Comparison of ENCODE assay signal across 8 mouse cellular contexts in the genomic region with DNA sequence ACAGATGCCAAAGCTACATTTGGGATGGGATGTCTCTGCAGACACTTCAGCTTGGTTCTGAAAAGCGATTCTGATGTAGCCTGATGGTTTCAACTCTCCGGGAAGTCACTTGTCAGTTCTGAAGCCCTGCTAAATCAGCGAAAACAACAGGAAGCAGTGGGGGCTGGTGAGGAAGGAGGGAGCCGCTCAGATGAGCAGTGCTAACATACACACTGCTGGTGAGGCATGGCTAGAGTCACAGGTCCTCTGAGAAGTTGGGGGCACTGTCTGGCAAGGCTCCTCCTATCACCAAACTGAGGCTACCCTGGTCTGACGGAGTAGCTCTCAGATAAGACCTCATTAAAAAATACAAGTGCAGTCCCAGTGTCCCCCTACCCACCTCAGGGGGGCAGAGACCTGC.
A peak's percentile ranks its signal among the peaks of the same experiment; 100 is the strongest.
DNase-seq lines count a peak whose midpoint lies in the region; ATAC-seq lines count a peak whose summit lies in the region.

No protein-coding gene starts in this region.

- H3K4me2 ChIP-seq in hindbrain, embryonic 12.5 days (replicated peaks): no peak overlapping the region
- H3K4me2 ChIP-seq in hindbrain, embryonic 13.5 days: no peak overlapping the region
- peak overlapping the region; percentile 61; the same call in 1 of the 2 replicates for H3K4me2 ChIP-seq in hindbrain, embryonic 15.5 days
- peak overlapping the region; percentile 56; the same call in 1 of the 2 replicates for H3K4me2 ChIP-seq in midbrain, embryonic 14.5 days (ENCODE audit: low read length)

- H3K9me3 ChIP-seq in hindbrain, embryonic 12.5 days (replicated peaks): no peaks in the 10 kb centered on the region
- H3K9me3 ChIP-seq in hindbrain, embryonic 13.5 days: no peaks in the 10 kb centered on the region
- H3K9me3 ChIP-seq in hindbrain, embryonic 15.5 days: no peaks in the 10 kb centered on the region
- no peaks in the 10 kb centered on the region for H3K9me3 ChIP-seq in midbrain, embryonic 14.5 days (ENCODE audit: control insufficient read depth, low read length)

- no peak overlapping the region for H3K4me3 ChIP-seq in hindbrain, embryonic 12.5 days
- H3K4me3 ChIP-seq in hindbrain, embryonic 13.5 days: no peak overlapping the region
- H3K4me3 ChIP-seq in hindbrain, embryonic 15.5 days: no peak overlapping the region
- H3K4me3 ChIP-seq in midbrain, embryonic 14.5 days (replicated peaks; ENCODE audit: low read depth, low read length): no peak overlapping the region

- H3K9ac ChIP-seq in hindbrain, embryonic 12.5 days: no peak overlapping the region
- no peak overlapping the region for H3K9ac ChIP-seq in hindbrain, embryonic 13.5 days
- no peak overlapping the region for H3K9ac ChIP-seq in hindbrain, embryonic 15.5 days
- no peak overlapping the region for H3K9ac ChIP-seq in midbrain, embryonic 14.5 days (replicated peaks; ENCODE audit: low read length)

- ATAC-seq in hindbrain, embryonic 12.5 days (ENCODE audit: low FRiP score): 0 out of 2 replicates have a peak, but pooled peaks have one; percentile 56
- no peak for ATAC-seq in hindbrain, embryonic 13.5 days (ENCODE audit: low FRiP score)
- no peak for ATAC-seq in hindbrain, embryonic 15.5 days (ENCODE audit: low FRiP score, low read depth)
- ATAC-seq in midbrain, embryonic 14.5 days (ENCODE audit: low FRiP score, low TSS enrichment): no peak

- H3K36me3 ChIP-seq in hindbrain, embryonic 12.5 days: no peaks in the 10 kb centered on the region
- H3K36me3 ChIP-seq in hindbrain, embryonic 13.5 days: no peaks in the 10 kb centered on the region
- no peaks in the 10 kb centered on the region for H3K36me3 ChIP-seq in hindbrain, embryonic 15.5 days
- no peaks in the 10 kb centered on the region for H3K36me3 ChIP-seq in midbrain, embryonic 14.5 days (ENCODE audit: control insufficient read depth, insufficient read depth, low read length)

- no peak overlapping the region for H3K27ac ChIP-seq in hindbrain, embryonic 12.5 days
- no peak overlapping the region for H3K27ac ChIP-seq in hindbrain, embryonic 13.5 days
- H3K27ac ChIP-seq in hindbrain, embryonic 15.5 days (replicated peaks): no peak overlapping the region
- no peak overlapping the region; the same call in 1 of the 2 replicates for H3K27ac ChIP-seq in midbrain, embryonic 14.5 days (replicated peaks; ENCODE audit: low read depth, low read length)

- WGBS in hindbrain, embryonic 12.5 days: 17% methylated on average over 5 of the region's 5 CpGs
- 18% methylated on average over 5 of the region's 5 CpGs for WGBS in hindbrain, embryonic 13.5 days
- WGBS in hindbrain, embryonic 15.5 days: 24% methylated on average over 5 of the region's 5 CpGs
- WGBS in midbrain, embryonic 14.5 days: 17% methylated on average over 5 of the region's 5 CpGs

- peak; percentile 26 for DNase-seq in c-Kit-positive CD71-negative TER-119-negative erythroid progenitor cells, embryonic 14.5 days (ENCODE audit: low read depth)
- DNase-seq in midbrain, embryonic 14.5 days: peak; percentile 23
- no peak for DNase-seq in frontal cortex, postnatal 14 days (ENCODE audit: low spot score in 2 of 2)
- DNase-seq in gastrocnemius, postnatal 4 days (ENCODE audit: low spot score in 2 of 2): no peak
- DNase-seq in right cerebral cortex, postnatal 10 days (ENCODE audit: low spot score in 2 of 2): no peak

- peaks cover 38% of the 10 kb centered on the region for H3K4me1 ChIP-seq in hindbrain, embryonic 12.5 days
- H3K4me1 ChIP-seq in hindbrain, embryonic 13.5 days (replicated peaks): peaks cover 40% of the 10 kb centered on the region
- H3K4me1 ChIP-seq in hindbrain, embryonic 15.5 days (replicated peaks): peaks cover 41% of the 10 kb centered on the region
- peaks cover 34% of the 10 kb centered on the region for H3K4me1 ChIP-seq in midbrain, embryonic 14.5 days (ENCODE audit: control insufficient read depth, insufficient read depth, low read length)

- H3K27me3 ChIP-seq in hindbrain, embryonic 12.5 days: 0 out of 2 replicates have a peak, but pooled peaks cover 2% of the 10 kb centered on the region
- H3K27me3 ChIP-seq in hindbrain, embryonic 13.5 days: no peaks in the 10 kb centered on the region
- H3K27me3 ChIP-seq in hindbrain, embryonic 15.5 days: no peaks in the 10 kb centered on the region
- H3K27me3 ChIP-seq in midbrain, embryonic 14.5 days (ENCODE audit: control insufficient read depth, insufficient read depth, low read length): no peaks in the 10 kb centered on the region

Comparison
In these comparisons a context has a peak if more than half of its experiments do, and no peak if none do; other contexts are left out.
1. H3K4me2 ChIP-seq: peak in hindbrain, embryonic 15.5 days (single experiment) and midbrain, embryonic 14.5 days (single experiment); none in hindbrain, embryonic 12.5 days (single experiment) and hindbrain, embryonic 13.5 days (single experiment).
2. DNase-seq: peak in c-Kit-positive CD71-negative TER-119-negative erythroid progenitor cells, embryonic 14.5 days (single experiment) and midbrain, embryonic 14.5 days (single experiment); none in frontal cortex, postnatal 14 days (0 of 2), gastrocnemius, postnatal 4 days (0 of 2) and right cerebral cortex, postnatal 10 days (0 of 2).